Mouse (Mus musculus) forebrain, embryonic 16.5 days (tissue): ENCODE data around the gene Fzr1. TPM values are rescaled to one million over a fixed set of nuclear protein-coding genes. Genes with fewer than 3 reads are reported as not detected.

Source experiments
- ATAC-seq: fragments of 200-750 bp; cut with Nextera tagmentation; 2 replicates; pipeline ENCODE4 v1.8.0; 2017; ENCODE audit warnings: mild to moderate bottlenecking, moderate library complexity
- H3K27ac ChIP-seq: fragments of 300-500 bp; sonication (generic); 2 replicates; pipeline ENCODE4 v1.5.1; 2014; ENCODE audit warnings: low read length, control low read depth
- H3K27me3 ChIP-seq: fragments of 300-500 bp; sonication (generic); replicated peaks from 2 replicates; pipeline ENCODE4 v1.6.1; 2014; ENCODE audit warnings: low read length; ENCODE audit not compliant: control insufficient read depth, insufficient read depth
- H3K36me3 ChIP-seq: fragments of 300-500 bp; sonication (generic); 2 replicates; pipeline ENCODE4 v1.6.1; 2014; ENCODE audit not compliant: control insufficient read depth, insufficient read depth
- H3K4me1 ChIP-seq: fragments of 300-500 bp; sonication (generic); replicated peaks from 2 replicates; pipeline ENCODE4 v1.6.1; 2014; ENCODE audit warnings: low read length; ENCODE audit not compliant: control insufficient read depth, insufficient read depth
- H3K4me2 ChIP-seq: fragments of 300-500 bp; sonication (generic); 2 replicates; pipeline ENCODE4 v1.6.1; 2014; ENCODE audit warnings: mild to moderate bottlenecking, low read length, control low read depth
- H3K4me3 ChIP-seq: fragments of 300-500 bp; sonication (generic); replicated peaks from 2 replicates; pipeline ENCODE4 v1.5.1; 2014; ENCODE audit warnings: mild to moderate bottlenecking, low read length, control low read depth
- H3K9ac ChIP-seq: fragments of 300-500 bp; sonication (generic); replicated peaks from 2 replicates; pipeline ENCODE4 v1.6.1; 2014; ENCODE audit warnings: low read depth, low read length, control low read depth
- H3K9me3 ChIP-seq: fragments of 300-500 bp; sonication (generic); 2 replicates; pipeline ENCODE4 v1.6.1; 2016; ENCODE audit warnings: low read length; ENCODE audit not compliant: control insufficient read depth
- WGBS: fragments of 180-500 bp; shearing (Covaris S2); extraction: QIAGEN DNeasy Blood & Tissue Kit; methylation state at CpG from one replicate; pipeline ENCODE4 v1.1.7; 2014; 5-methylcytosine and 5-hydroxymethylcytosine counted together
- polyA plus RNA-seq: library from polyadenylated mRNA; unstranded; fragments of >200 nt; fragmentation: Nextera tagmentation; extraction: Ambion mirVana; gene quantifications from 2 replicates; pipeline ENCODE4 v1.2.1, GENCODE M21; 2015

The Fzr1 gene
- polyA plus RNA-seq, 1 experiment from 2014 or later, result 133 TPM

- WGBS, result 78% methylated on average over 12 of the region's 12 CpGs
- peaks cover 28% of the 10 kb centered on the region for H3K4me1 ChIP-seq
- no peaks in the 10 kb centered on the region for H3K9me3 ChIP-seq
- H3K27ac ChIP-seq, result no peak overlapping the region
- H3K9ac ChIP-seq, result no peak overlapping the region
- H3K4me3 ChIP-seq, result no peak overlapping the region
- peaks cover 12% of the 10 kb centered on the region for H3K27me3 ChIP-seq
- ATAC-seq, result no peak
- peaks cover 7% of the 10 kb centered on the region for H3K36me3 ChIP-seq
- no peak overlapping the region for H3K4me2 ChIP-seq
Measured at GRCm38 (mm10) chr10:81362336-81362949, 15.9 kb downstream of the Fzr1 start.

- H3K4me3 ChIP-seq, result no peak overlapping the region
- H3K27ac ChIP-seq, result no peak overlapping the region
- whole genome bisulfite sequencing, result 74% methylated on average over 8 of the region's 8 CpGs
- H3K36me3 ChIP-seq, result no peaks in the 10 kb centered on the region
- H3K4me2 ChIP-seq, result no peak overlapping the region
- H3K4me1 ChIP-seq, result peaks cover 32% of the 10 kb centered on the region
- H3K9me3 ChIP-seq, result no peaks in the 10 kb centered on the region
- no peak overlapping the region for H3K9ac ChIP-seq
- peaks cover 15% of the 10 kb centered on the region for H3K27me3 ChIP-seq
- ATAC-seq, result no peak
Measured at GRCm38 (mm10) chr10:81360721-81361120, 17.6 kb downstream of the Fzr1 start.

GRCm38 (mm10) chr10:81358841-81359240, 19.5 kb downstream of the Fzr1 start:
- 70% methylated on average over 1 of the region's 1 CpGs for WGBS
- Histone ChIP-seq H3K4me3 (no peak overlapping the region), H3K27me3 (peaks cover 8% of the 10 kb centered on the region), H3K27ac (no peak overlapping the region), H3K4me2 (no peak overlapping the region; the same call in 1 of the 2 replicates), H3K9me3 (no peaks in the 10 kb centered on the region), H3K36me3 (no peaks in the 10 kb centered on the region), H3K9ac (no peak overlapping the region), H3K4me1 (peaks cover 22% of the 10 kb centered on the region)
- no peak for ATAC-seq

- H3K9ac ChIP-seq, result peak overlapping the region; percentile 79
- 43% methylated on average over 4 of the region's 4 CpGs for WGBS
- no peak; the same call in 1 of the 2 replicates for ATAC-seq
- H3K4me1 ChIP-seq, result peaks cover 17% of the 10 kb centered on the region
- H3K4me2 ChIP-seq, result peak overlapping the region; percentile 94
- no peaks in the 10 kb centered on the region for H3K9me3 ChIP-seq
- H3K27ac ChIP-seq, result no peak overlapping the region
- no peaks in the 10 kb centered on the region for H3K36me3 ChIP-seq
- peak overlapping the region; percentile 78 for H3K4me3 ChIP-seq
- peaks cover 3% of the 10 kb centered on the region; the same call in 1 of the 2 replicates for H3K27me3 ChIP-seq
Measured at GRCm38 (mm10) chr10:81358209-81358608, 20.1 kb downstream of the Fzr1 start.

GRCm38 (mm10) chr10:81356991-81357844, 21.1 kb downstream of the Fzr1 start, which contains the start of gene Mfsd12:
Gene Mfsd12 (plus strand): TSS chr10:81357491.
- peak; percentile 95 for ATAC-seq
- WGBS, result 2% methylated on average over 74 of the region's 79 CpGs

GRCm38 (mm10) chr10:81356352-81356990, 21.8 kb downstream of the Fzr1 start:
- 51% methylated on average over 12 of the region's 12 CpGs for WGBS
- H3K4me1 ChIP-seq, result peaks cover 17% of the 10 kb centered on the region
- no peaks in the 10 kb centered on the region for H3K36me3 ChIP-seq
- no peak overlapping the region for H3K4me2 ChIP-seq
- no peaks in the 10 kb centered on the region for H3K9me3 ChIP-seq
- no peak overlapping the region for H3K27ac ChIP-seq
- H3K4me3 ChIP-seq, result no peak overlapping the region
- ATAC-seq, result no peak
- H3K27me3 ChIP-seq, result 0 out of 2 replicates have a peak, but pooled peaks cover 2% of the 10 kb centered on the region
- H3K9ac ChIP-seq, result no peak overlapping the region

More at GRCm38 (mm10) chr10:81356991-81357844, 21.1 kb downstream of the Fzr1 start, which contains the start of gene Mfsd12:
- Histone ChIP-seq H3K4me1 (peaks cover 17% of the 10 kb centered on the region), H3K4me3 (peak within 1 kb of the TSS; percentile 78), H3K4me2 (peak within 1 kb of the TSS; percentile 94), H3K27me3 (0 out of 2 replicates have a peak, but pooled peaks cover 2% of the 10 kb centered on the region), H3K9me3 (no peaks in the 10 kb centered on the region), H3K36me3 (no peaks in the 10 kb centered on the region), H3K27ac (no peak within 1 kb of the TSS), H3K9ac (peak within 1 kb of the TSS; percentile 79)

GRCm38 (mm10) chr10:81355533-81355932, 22.8 kb downstream of the Fzr1 start:
- 79% methylated on average over 4 of the region's 4 CpGs for WGBS
- no peak for ATAC-seq
- H3K9me3 ChIP-seq, result no peaks in the 10 kb centered on the region
- H3K27ac ChIP-seq, result no peak overlapping the region
- peaks cover 21% of the 10 kb centered on the region for H3K4me1 ChIP-seq
- no peak overlapping the region for H3K9ac ChIP-seq
- H3K27me3 ChIP-seq, result 0 out of 2 replicates have a peak, but pooled peaks cover 2% of the 10 kb centered on the region
- no peak overlapping the region for H3K4me3 ChIP-seq
- no peak overlapping the region for H3K4me2 ChIP-seq
- no peaks in the 10 kb centered on the region for H3K36me3 ChIP-seq

- H3K27me3 ChIP-seq, result 0 out of 2 replicates have a peak, but pooled peaks cover 2% of the 10 kb centered on the region
- no peaks in the 10 kb centered on the region for H3K9me3 ChIP-seq
- no peak overlapping the region for H3K27ac ChIP-seq
- no peak for ATAC-seq
- no peaks in the 10 kb centered on the region for H3K36me3 ChIP-seq
- H3K9ac ChIP-seq, result no peak overlapping the region
- H3K4me3 ChIP-seq, result no peak overlapping the region
- H3K4me1 ChIP-seq, result peaks cover 23% of the 10 kb centered on the region
- H3K4me2 ChIP-seq, result no peak overlapping the region
- WGBS, result 69% methylated on average over 9 of the region's 9 CpGs
Measured at GRCm38 (mm10) chr10:81354738-81355477, 23.4 kb downstream of the Fzr1 start.
